Mouse (Mus musculus): Measurements from ENCODE around the gene Sod3. TPM values are rescaled to one million over a fixed set of nuclear protein-coding genes. Genes with fewer than 3 reads are reported as not detected.

Sod3 gene
- polyA plus RNA-seq, 1 experiment: not detected

DNA sequence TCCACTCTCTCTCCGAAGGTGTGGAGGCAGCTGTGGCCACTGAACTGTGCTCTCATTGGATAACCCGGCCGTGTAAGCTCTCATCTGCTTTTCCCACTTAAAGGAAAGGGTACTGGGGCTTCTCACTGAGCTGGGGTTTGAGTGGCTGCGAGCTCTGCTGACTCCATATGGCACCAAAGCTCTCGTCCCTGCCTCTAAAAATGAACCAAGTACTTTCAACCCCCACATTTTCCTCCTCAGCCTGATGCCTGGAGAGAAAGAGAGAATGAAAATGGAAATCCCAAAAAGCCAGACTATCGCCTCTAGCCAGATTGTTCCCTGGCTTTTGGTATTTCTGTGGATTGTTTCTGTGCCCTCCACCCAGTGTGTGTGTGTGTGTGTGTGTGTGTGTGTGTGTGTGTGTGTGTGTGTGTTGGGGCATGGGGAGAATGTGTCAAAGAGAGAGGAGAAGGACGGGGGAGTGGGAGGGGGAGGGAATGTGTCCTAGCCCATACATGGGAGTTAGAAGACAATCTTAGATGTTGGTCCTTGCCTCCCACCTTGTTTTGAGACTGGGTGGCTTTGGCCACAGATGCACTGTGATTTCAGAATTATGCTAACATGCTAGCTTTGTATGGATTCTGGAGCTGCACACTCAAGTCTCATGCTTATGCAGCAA, 24.6 kb downstream of the Sod3 start:
- Histone ChIP-seq H3K27ac (ENCODE audit: control insufficient read depth, insufficient read depth, low read depth, low read length, poor library complexity) (no peak overlapping the region), H3K4me3 (replicated peaks; ENCODE audit: control insufficient read depth, low read depth, low read length) (no peak overlapping the region), H3K4me1 (ENCODE audit: control insufficient read depth, insufficient read depth, low read length) (no peaks in the 10 kb centered on the region)
- TF ChIP-seq POLR2A (IDR thresholded peaks at IDR 0.05; ENCODE audit: borderline replicate concordance, control insufficient read depth, low read depth, low read length) (no peak), CTCF (IDR thresholded peaks at IDR 0.05; ENCODE audit: control insufficient read depth, insufficient read depth, low read length) (no peak)
- 78% methylated on average over 7 of the region's 7 CpGs for WGBS

DNA sequence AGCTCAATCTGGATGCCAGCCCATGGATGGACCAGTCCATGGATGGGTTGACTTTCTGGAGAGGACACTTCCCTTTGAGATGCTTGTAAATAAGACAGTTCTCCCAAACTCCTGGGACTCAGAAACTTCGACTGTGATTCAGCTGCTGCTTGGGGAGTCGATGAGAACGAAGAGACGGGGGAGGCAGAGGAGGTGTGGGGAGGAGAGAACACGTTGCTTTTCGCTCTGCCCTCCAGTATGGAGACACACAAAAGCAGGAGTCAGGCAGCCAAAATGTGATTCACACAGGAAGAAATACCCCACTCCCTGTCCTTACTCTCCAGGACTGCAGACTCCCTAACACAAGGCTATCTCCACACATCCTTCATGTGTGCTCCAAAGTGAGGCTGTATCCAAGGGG, 26.8 kb downstream of the Sod3 start:
- Histone ChIP-seq H3K27ac (ENCODE audit: control insufficient read depth, insufficient read depth, low read depth, low read length, poor library complexity) (no peak overlapping the region), H3K4me3 (replicated peaks; ENCODE audit: control insufficient read depth, low read depth, low read length) (no peak overlapping the region), H3K4me1 (ENCODE audit: control insufficient read depth, insufficient read depth, low read length) (no peaks in the 10 kb centered on the region)
- 73% methylated on average over 6 of the region's 6 CpGs for WGBS
- TF ChIP-seq POLR2A (IDR thresholded peaks at IDR 0.05; ENCODE audit: borderline replicate concordance, control insufficient read depth, low read depth, low read length) (no peak), CTCF (IDR thresholded peaks at IDR 0.05; ENCODE audit: control insufficient read depth, insufficient read depth, low read length) (no peak)

DNA sequence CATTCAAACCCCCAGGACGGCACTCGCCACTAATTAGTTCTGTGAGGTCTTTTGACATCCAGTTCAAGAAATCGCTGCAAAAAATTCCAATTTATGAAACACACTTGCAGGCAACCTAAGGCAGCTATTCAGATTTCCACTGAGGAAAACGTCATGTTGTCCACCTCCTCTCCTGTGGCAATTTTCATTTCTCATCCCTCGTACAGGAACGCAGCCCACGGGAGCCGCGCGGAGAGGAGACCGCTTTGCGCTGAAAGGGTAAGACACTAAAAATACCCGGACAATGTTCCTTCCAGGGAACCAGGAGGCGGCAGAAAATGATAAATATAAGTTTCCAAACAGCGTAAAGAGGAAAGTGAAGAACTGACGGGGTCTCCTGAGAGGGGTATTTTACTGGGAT, 27.9 kb downstream of the Sod3 start:
- no peak overlapping the region for H3K4me3 ChIP-seq (replicated peaks; ENCODE audit: control insufficient read depth, low read depth, low read length)
- no peak overlapping the region for H3K27ac ChIP-seq (ENCODE audit: control insufficient read depth, insufficient read depth, low read depth, low read length, poor library complexity)
- H3K4me1 ChIP-seq (ENCODE audit: control insufficient read depth, insufficient read depth, low read length): no peaks in the 10 kb centered on the region
- TF ChIP-seq POLR2A (IDR thresholded peaks at IDR 0.05; ENCODE audit: borderline replicate concordance, control insufficient read depth, low read depth, low read length): no peak
- TF ChIP-seq CTCF (IDR thresholded peaks at IDR 0.05; ENCODE audit: control insufficient read depth, insufficient read depth, low read length): no peak
- 86% methylated on average over 16 of the region's 16 CpGs for WGBS

DNA sequence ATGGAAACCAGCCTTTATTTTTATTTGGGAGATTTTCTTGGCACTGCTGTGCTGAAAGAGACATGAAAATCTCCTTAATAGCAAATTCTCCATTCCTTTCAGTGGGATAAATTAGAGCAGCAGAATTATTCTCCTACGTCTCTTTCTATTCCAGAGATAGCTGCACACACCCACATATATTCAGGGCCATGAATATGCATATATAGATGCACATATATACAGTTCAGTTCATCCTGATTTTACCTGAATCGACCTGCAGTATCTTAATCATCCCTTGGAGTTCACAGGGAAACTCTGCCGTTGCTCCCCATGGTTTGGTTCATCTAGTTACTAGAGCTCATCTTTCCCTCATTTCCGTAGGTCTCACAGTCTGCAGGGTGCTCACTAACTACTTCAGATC, 30.2 kb downstream of the Sod3 start:
- no peak overlapping the region for H3K4me3 ChIP-seq (replicated peaks; ENCODE audit: control insufficient read depth, low read depth, low read length)
- TF ChIP-seq POLR2A (IDR thresholded peaks at IDR 0.05; ENCODE audit: borderline replicate concordance, control insufficient read depth, low read depth, low read length) (no peak), CTCF (IDR thresholded peaks at IDR 0.05; ENCODE audit: control insufficient read depth, insufficient read depth, low read length) (no peak)
- no peaks in the 10 kb centered on the region for H3K4me1 ChIP-seq (ENCODE audit: control insufficient read depth, insufficient read depth, low read length)
- no peak overlapping the region for H3K27ac ChIP-seq (ENCODE audit: control insufficient read depth, insufficient read depth, low read depth, low read length, poor library complexity)
- WGBS: 73% methylated on average over 4 of the region's 4 CpGs

DNA sequence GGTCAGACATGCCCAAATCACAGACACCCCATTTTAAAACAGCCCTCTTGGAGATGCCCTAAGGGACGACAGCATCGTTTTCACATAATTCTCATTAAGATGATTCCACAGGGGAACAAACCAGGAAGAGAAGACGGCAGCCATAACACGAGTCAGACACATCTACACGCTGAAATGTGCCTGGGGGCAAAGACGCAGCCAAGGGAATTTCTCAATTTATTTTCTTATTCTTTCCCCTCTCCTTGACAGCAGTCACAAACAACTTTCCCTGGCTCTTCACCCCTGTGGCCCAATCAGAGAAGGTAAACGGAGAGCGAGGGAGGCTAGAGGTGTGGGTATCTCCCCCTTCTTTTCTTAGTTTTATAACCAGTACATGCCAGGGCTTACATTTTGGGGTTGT, 40.8 kb downstream of the Sod3 start:
- Histone ChIP-seq H3K4me3 (replicated peaks; ENCODE audit: control insufficient read depth, low read depth, low read length) (no peak overlapping the region), H3K4me1 (ENCODE audit: control insufficient read depth, insufficient read depth, low read length) (no peaks in the 10 kb centered on the region), H3K27ac (ENCODE audit: control insufficient read depth, insufficient read depth, low read depth, low read length, poor library complexity) (no peak overlapping the region)
- WGBS: 82% methylated on average over 8 of the region's 8 CpGs
- no peak for TF ChIP-seq POLR2A (IDR thresholded peaks at IDR 0.05; ENCODE audit: borderline replicate concordance, control insufficient read depth, low read depth, low read length)

DNA sequence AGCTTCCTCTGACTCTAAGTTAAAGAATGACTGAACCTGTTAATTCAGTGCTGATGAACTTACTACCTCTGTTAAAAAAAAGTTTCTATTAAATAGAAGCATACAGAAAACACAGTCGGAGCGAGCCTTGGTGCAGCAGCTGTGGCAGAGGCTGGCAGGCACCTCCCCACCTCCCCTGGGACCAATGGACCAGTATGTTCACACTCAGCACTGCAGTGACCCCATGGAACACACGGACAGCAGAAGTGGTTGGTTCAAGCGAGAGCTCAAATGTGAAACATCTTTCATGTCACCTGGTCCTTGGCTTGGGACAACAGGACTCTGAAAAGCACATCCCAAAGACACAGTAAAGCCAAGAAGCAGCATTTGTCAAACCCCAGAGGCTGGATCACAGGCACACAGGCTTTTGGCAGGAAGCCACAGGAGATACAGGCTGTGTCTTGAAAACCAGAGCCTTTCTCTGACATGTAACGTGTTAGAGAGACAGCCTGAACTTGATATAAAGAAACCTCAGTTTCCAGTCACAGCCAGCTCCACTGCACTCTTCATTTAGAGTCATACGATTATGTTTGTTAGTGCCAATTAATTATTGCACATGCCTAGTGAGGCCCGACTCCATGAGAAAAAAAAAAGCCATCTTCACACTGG, 45.2 kb downstream of the Sod3 start:
- Histone ChIP-seq H3K4me3 (replicated peaks; ENCODE audit: control insufficient read depth, low read depth, low read length) (no peak overlapping the region), H3K27ac (ENCODE audit: control insufficient read depth, insufficient read depth, low read depth, low read length, poor library complexity) (no peak overlapping the region), H3K4me1 (ENCODE audit: control insufficient read depth, insufficient read depth, low read length) (no peaks in the 10 kb centered on the region)
- TF ChIP-seq POLR2A (IDR thresholded peaks at IDR 0.05; ENCODE audit: borderline replicate concordance, control insufficient read depth, low read depth, low read length) (no peak), CTCF (IDR thresholded peaks at IDR 0.05; ENCODE audit: control insufficient read depth, insufficient read depth, low read length) (no peak)
- WGBS: 79% methylated on average over 7 of the region's 7 CpGs

DNA sequence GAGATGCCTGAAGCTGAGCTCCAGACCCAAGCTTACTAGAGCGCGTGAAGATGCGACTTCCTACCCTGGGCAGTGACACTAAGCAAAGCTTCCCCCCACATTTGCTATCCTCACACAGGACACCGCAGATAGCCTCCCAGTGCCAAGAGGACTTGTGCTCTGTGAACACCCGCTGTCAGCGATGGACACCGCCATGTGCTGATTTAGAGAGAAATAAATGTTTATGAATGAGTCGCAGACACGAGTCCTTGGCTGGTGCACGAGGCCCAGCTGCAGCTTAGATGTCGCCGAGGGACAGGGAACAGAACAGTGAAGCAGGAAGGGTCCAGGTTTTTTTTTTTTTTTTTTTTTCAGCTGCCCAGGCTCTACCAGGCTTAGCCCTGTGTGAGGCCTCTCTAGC, 46.6 kb downstream of the Sod3 start:
- 93% methylated on average over 12 of the region's 12 CpGs for WGBS
- TF ChIP-seq CTCF (IDR thresholded peaks at IDR 0.05; ENCODE audit: control insufficient read depth, insufficient read depth, low read length) (no peak), POLR2A (IDR thresholded peaks at IDR 0.05; ENCODE audit: borderline replicate concordance, control insufficient read depth, low read depth, low read length) (no peak)
- no peak overlapping the region for H3K27ac ChIP-seq (ENCODE audit: control insufficient read depth, insufficient read depth, low read depth, low read length, poor library complexity)
- H3K4me3 ChIP-seq (replicated peaks; ENCODE audit: control insufficient read depth, low read depth, low read length): no peak overlapping the region
- no peaks in the 10 kb centered on the region for H3K4me1 ChIP-seq (ENCODE audit: control insufficient read depth, insufficient read depth, low read length)

DNA sequence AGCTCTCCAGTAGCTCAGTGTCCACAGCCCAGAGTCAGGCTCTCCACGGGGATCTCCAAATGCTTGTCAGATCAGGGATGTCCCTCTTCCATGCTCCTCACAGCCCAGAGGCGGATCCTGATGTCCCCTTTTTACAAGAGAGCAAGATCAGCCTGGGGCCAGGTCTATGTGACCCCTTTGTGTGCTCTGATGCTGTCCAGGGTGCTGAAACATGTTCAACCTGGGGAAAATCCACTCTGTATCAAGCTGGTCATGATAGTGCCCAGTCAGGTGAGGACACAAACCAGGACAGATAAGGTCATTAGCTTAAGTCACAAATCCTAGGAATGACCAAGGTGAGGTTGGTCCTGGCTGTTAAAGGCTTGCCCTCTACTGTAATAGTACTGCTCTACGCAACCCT, 48.0 kb downstream of the Sod3 start:
- 62% methylated on average over 3 of the region's 3 CpGs for WGBS
- no peak overlapping the region for H3K27ac ChIP-seq (ENCODE audit: control insufficient read depth, insufficient read depth, low read depth, low read length, poor library complexity)
- no peak for TF ChIP-seq POLR2A (IDR thresholded peaks at IDR 0.05; ENCODE audit: borderline replicate concordance, control insufficient read depth, low read depth, low read length)
- TF ChIP-seq CTCF (IDR thresholded peaks at IDR 0.05; ENCODE audit: control insufficient read depth, insufficient read depth, low read length): no peak
- no peak overlapping the region for H3K4me3 ChIP-seq (replicated peaks; ENCODE audit: control insufficient read depth, low read depth, low read length)
- H3K4me1 ChIP-seq (ENCODE audit: control insufficient read depth, insufficient read depth, low read length): no peaks in the 10 kb centered on the region
